Mouse (Mus musculus) lung, postnatal 0 days (tissue): ENCODE data around the gene Ulk3. TPM values are rescaled to one million over a fixed set of nuclear protein-coding genes. Genes with fewer than 3 reads are reported as not detected.
A peak's percentile ranks its signal among the peaks of the same experiment; 100 is the strongest.

Experiments used
- ATAC-seq: fragments of 200-750 bp; cut with Nextera tagmentation; 2 replicates; pipeline ENCODE4 v1.8.0; 2017; ENCODE audit warnings: moderate library complexity
- DNase-seq: peaks from one replicate; pipeline ENCODE4 v3.0.0-alpha.2; 2016; ENCODE audit warnings: low spot score
- H3K27ac ChIP-seq: fragments of 300-500 bp; sonication (generic); 2 replicates; pipeline ENCODE4 v1.5.1; 2014; ENCODE audit warnings: antibody characterized with exemption, mild to moderate bottlenecking, low read length, mixed read lengths
- H3K27me3 ChIP-seq: fragments of 300-500 bp; sonication (generic); replicated peaks from 2 replicates; pipeline ENCODE4 v1.6.1; 2014; ENCODE audit warnings: low read length, mixed read lengths; ENCODE audit not compliant: insufficient read depth
- H3K36me3 ChIP-seq: fragments of 300-500 bp; sonication (generic); 2 replicates; pipeline ENCODE4 v1.6.1; 2014; ENCODE audit warnings: low read length, mixed read lengths; ENCODE audit not compliant: insufficient read depth
- H3K4me1 ChIP-seq: fragments of 300-500 bp; sonication (generic); 2 replicates; pipeline ENCODE4 v1.6.1; 2014; ENCODE audit warnings: antibody characterized with exemption, low read depth, low read length, mixed read lengths; ENCODE audit not compliant: insufficient read depth
- H3K4me2 ChIP-seq: fragments of 300-500 bp; sonication (generic); replicated peaks from 2 replicates; pipeline ENCODE4 v1.6.1; 2014; ENCODE audit warnings: low read depth, mild to moderate bottlenecking, low read length, moderate library complexity, mixed read lengths
- H3K4me3 ChIP-seq: fragments of 300-500 bp; sonication (generic); 2 replicates; pipeline ENCODE4 v1.5.1; 2014; ENCODE audit warnings: low read depth, low read length
- H3K9ac ChIP-seq: fragments of 300-500 bp; sonication (generic); replicated peaks from 2 replicates; pipeline ENCODE4 v1.6.1; 2014; ENCODE audit warnings: low read depth, mild to moderate bottlenecking
- H3K9me3 ChIP-seq: fragments of 300-500 bp; sonication (generic); 2 replicates; pipeline ENCODE4 v1.6.1; 2016; ENCODE audit warnings: low read length, mixed read lengths
- CTCF ChIP-seq: IDR thresholded peaks from 2 replicates; pipeline ENCODE4 v1.5.1; 2016; ENCODE audit warnings: antibody characterized with exemption, mild to moderate bottlenecking
- EP300 ChIP-seq: IDR thresholded peaks from 2 replicates; pipeline ENCODE4 v1.6.1; 2016; ENCODE audit warnings: antibody characterized with exemption, mild to moderate bottlenecking, control low read depth
- WGBS: fragments of 180-500 bp; shearing (Covaris S2); extraction: QIAGEN DNeasy Blood & Tissue Kit; methylation state at CpG from one replicate; pipeline ENCODE4 v1.1.7; 2014; 5-methylcytosine and 5-hydroxymethylcytosine counted together
- polyA plus RNA-seq: library from polyadenylated mRNA; unstranded; fragments of >200 nt; fragmentation: Nextera tagmentation; extraction: Ambion mirVana; gene quantifications from 2 replicates; pipeline ENCODE4 v1.2.1, GENCODE M21; 2015

Ulk3 gene
- polyA plus RNA-seq, 1 experiment from 2014 or later: 7.3 TPM

GRCm38 (mm10) chr9:57605503-57605902 is 16.3 kb downstream of the Ulk3 start:
- no peak overlapping the region for H3K9ac ChIP-seq
- H3K4me3 ChIP-seq: no peak overlapping the region
- no peaks in the 10 kb centered on the region for H3K4me1 ChIP-seq
- DNase-seq (no peak), ATAC-seq (no peak)
- H3K36me3 ChIP-seq: no peaks in the 10 kb centered on the region
- no peaks in the 10 kb centered on the region for H3K9me3 ChIP-seq
- no peak overlapping the region for H3K4me2 ChIP-seq
- no peak for TF ChIP-seq EP300
- TF ChIP-seq CTCF: no peak
- whole genome bisulfite sequencing: 21% methylated on average over 9 of the region's 9 CpGs
- H3K27me3 ChIP-seq: 0 out of 2 replicates have a peak, but pooled peaks cover 4% of the 10 kb centered on the region
- H3K27ac ChIP-seq: no peak overlapping the region

DNA sequence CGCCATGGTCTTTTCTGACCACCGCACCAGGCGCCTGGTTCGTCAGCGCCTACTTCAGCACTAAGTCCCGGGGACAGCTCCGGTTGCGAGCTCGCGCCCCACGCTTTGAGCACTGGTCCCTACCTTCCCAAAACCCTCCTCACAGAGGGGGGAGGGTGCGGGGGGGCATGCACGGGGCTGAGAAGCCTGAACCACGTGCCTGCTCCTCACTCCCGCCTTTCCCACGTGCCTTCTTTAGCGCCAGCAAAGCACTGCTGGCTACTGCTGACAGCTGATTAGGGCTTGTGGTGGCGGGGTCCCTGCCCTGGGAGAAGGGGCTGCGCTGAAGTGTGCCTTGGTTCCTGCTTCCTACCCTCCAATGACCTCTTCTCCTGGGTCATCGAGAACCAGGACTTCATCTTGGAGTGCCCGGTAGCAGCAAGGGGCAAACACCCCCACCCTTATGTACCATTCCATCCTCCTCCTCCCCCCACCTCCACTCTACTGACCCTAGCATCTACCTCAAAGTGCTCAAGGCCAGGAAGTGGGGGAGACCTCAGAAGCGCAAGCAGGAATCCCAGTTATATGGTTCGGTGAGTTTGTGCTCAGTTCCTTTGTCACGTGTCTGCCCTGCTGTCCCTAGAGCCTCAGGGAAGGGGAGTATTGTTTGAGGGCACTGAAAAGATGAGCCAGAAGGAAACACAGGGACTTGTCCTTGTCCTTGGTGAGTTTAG is 17.0 kb downstream of the Ulk3 start, which contains the start of gene Cplx3:
Cplx3 (minus strand) TSS at position 143 of the 713 bp plus-strand sequence.
- Histone ChIP-seq H3K4me3 (no peak within 1 kb of the TSS), H3K27me3 (0 out of 2 replicates have a peak, but pooled peaks cover 4% of the 10 kb centered on the region), H3K36me3 (no peaks in the 10 kb centered on the region), H3K9me3 (no peaks in the 10 kb centered on the region), H3K4me1 (no peaks in the 10 kb centered on the region), H3K27ac (no peak within 1 kb of the TSS), H3K9ac (no peak within 1 kb of the TSS), H3K4me2 (no peak within 1 kb of the TSS)
- TF ChIP-seq EP300: no peak
- no peak for TF ChIP-seq CTCF
- WGBS: 6% methylated on average over 24 of the region's 24 CpGs
- ATAC-seq: peak; percentile 85
- DNase-seq: peak; percentile 80

DNA sequence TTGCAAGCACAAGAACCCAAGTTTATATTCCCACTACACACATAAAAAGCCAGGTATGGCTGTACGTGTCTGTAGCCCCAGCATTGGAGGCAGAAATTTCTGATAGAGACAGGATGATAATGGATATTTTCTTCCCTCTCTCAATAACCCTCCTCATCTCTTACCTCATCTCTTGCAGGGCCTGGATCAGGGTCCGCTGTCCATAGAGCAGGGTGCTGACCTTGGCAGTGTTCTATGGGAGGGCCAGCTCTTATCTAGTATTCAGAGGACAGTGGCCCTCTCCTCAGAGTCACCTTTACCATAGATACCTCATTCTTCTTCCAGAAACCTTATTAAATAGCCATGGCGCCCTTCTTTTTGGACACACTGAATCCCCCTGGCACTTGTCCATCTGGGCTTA is 20.6 kb downstream of the Ulk3 start:
- Histone ChIP-seq H3K27me3 (0 out of 2 replicates have a peak, but pooled peaks cover 4% of the 10 kb centered on the region), H3K4me2 (no peak overlapping the region), H3K4me3 (no peak overlapping the region), H3K9ac (no peak overlapping the region), H3K4me1 (no peaks in the 10 kb centered on the region), H3K36me3 (no peaks in the 10 kb centered on the region), H3K27ac (no peak overlapping the region), H3K9me3 (no peaks in the 10 kb centered on the region)
- TF ChIP-seq EP300 (no peak), CTCF (no peak)
- WGBS: 47% methylated on average over 3 of the region's 3 CpGs
- DNase-seq (no peak), ATAC-seq (no peak)

DNA sequence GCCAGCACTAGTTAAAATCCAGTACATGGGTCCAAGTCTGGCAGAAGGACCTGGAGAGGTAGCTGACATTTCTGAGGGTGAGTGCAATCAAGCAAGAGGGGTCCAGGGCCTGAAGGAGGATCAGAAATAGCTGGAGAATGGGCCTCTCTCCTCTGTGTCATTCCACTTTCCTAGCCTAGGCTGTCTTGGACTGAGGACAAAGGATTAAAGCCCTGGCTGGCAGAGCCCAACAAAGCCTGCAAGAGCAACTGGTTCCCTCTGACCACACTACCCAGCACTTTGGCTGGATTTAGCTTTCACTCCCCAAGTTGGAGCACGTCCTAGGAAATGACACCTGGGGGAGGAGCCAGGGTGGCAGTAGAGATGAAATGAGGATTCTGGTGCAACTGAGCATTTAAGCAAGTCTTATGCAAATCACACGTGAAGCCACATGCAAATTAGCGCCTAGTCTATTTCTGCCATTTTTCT is 21.1 kb downstream of the Ulk3 start:
- TF ChIP-seq EP300 (no peak), CTCF (no peak)
- H3K4me1 ChIP-seq: no peaks in the 10 kb centered on the region
- H3K9me3 ChIP-seq: no peaks in the 10 kb centered on the region
- no peak overlapping the region for H3K4me3 ChIP-seq
- H3K4me2 ChIP-seq: no peak overlapping the region
- no peak for ATAC-seq
- no peak overlapping the region for H3K9ac ChIP-seq
- H3K36me3 ChIP-seq: no peaks in the 10 kb centered on the region
- 45% methylated on average over 3 of the region's 3 CpGs for WGBS
- H3K27me3 ChIP-seq: 0 out of 2 replicates have a peak, but pooled peaks cover 4% of the 10 kb centered on the region
- no peak overlapping the region for H3K27ac ChIP-seq
- DNase-seq: no peak

DNA sequence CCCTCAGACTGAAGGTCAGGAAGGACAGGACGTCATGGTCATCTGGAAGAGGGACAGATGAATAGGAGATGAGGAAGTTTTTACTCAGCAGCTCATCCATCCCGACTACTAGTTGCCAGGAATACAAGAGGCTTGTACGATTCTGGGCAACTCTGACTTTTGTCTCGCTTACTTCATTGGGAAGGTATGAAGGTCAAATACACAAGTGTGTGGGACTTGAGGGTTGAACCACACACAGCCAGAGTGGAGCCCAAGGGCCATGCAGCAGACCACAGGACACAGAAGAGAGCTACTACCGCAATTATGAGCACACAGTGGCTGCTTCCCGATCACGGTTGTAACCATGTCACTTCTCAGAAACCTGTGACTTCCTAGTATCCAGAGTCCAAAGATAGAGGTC is 23.3 kb downstream of the Ulk3 start:
- WGBS: 66% methylated on average over 7 of the region's 7 CpGs

DNA sequence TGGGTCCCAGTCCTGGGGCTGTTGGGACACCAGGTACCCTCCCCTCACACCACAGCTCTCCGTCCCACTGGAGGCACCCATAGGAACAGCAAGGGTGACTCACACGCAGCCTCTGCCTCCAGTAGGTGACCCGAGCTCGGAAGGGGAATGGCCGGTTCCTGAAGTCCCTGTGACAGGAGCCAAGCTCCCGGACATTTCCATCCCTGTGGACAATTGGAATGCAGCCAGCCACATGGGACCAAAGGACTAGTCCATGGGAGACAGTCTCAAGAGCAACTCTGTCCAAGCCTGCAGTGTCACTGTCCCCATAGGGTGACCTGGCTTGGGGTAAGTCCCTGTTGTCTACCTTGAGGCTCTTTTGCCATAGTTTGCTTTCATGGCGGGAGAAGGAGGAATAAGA is 24.7 kb downstream of the Ulk3 start:
- WGBS: 76% methylated on average over 7 of the region's 7 CpGs
- Histone ChIP-seq H3K36me3 (no peaks in the 10 kb centered on the region), H3K4me1 (no peaks in the 10 kb centered on the region), H3K9me3 (no peaks in the 10 kb centered on the region), H3K27ac (no peak overlapping the region), H3K9ac (no peak overlapping the region), H3K4me2 (no peak overlapping the region), H3K27me3 (no peaks in the 10 kb centered on the region), H3K4me3 (no peak overlapping the region)
- no peak for ATAC-seq
- DNase-seq: no peak
- no peak for TF ChIP-seq CTCF
- no peak for TF ChIP-seq EP300

More for the DNA sequence above, 23.3 kb downstream of the Ulk3 start:
- Histone ChIP-seq H3K36me3 (no peaks in the 10 kb centered on the region), H3K4me2 (no peak overlapping the region), H3K9me3 (no peaks in the 10 kb centered on the region), H3K9ac (no peak overlapping the region), H3K4me3 (no peak overlapping the region), H3K27me3 (no peaks in the 10 kb centered on the region), H3K27ac (no peak overlapping the region), H3K4me1 (no peaks in the 10 kb centered on the region)
- no peak for DNase-seq
- TF ChIP-seq CTCF: no peak
- TF ChIP-seq EP300: no peak
- ATAC-seq: no peak
